Mouse (Mus musculus) hindbrain, embryonic 12.5 days (tissue): Measurements from ENCODE around the gene Myh15. TPM values are rescaled to one million over a fixed set of nuclear protein-coding genes. Genes with fewer than 3 reads are reported as not detected.
"Not testable (repeated sequence)": the region's sequence is repeated elsewhere in the genome, so short reads cannot be mapped to it uniquely, and the experiment has no call there.

Source experiments
- ATAC-seq: fragments of 200-750 bp; cut with Nextera tagmentation; 2 replicates; pipeline ENCODE4 v1.8.0; 2017; ENCODE audit warnings: moderate TSS enrichment; ENCODE audit not compliant: low FRiP score
- H3K27ac ChIP-seq: fragments of 300-500 bp; sonication (generic); 2 replicates; pipeline ENCODE4 v1.5.1; 2016; ENCODE audit warnings: mild to moderate bottlenecking
- H3K27me3 ChIP-seq: fragments of 300-500 bp; sonication (generic); 2 replicates; pipeline ENCODE4 v1.6.1; 2016; ENCODE audit warnings: mild to moderate bottlenecking
- H3K36me3 ChIP-seq: fragments of 300-500 bp; sonication (generic); 2 replicates; pipeline ENCODE4 v1.6.1; 2016; ENCODE audit warnings: mild to moderate bottlenecking
- H3K4me1 ChIP-seq: fragments of 300-500 bp; sonication (generic); 2 replicates; pipeline ENCODE4 v1.6.1; 2016
- H3K4me2 ChIP-seq: fragments of 300-500 bp; sonication (generic); replicated peaks from 2 replicates; pipeline ENCODE4 v1.6.1; 2016; ENCODE audit warnings: mild to moderate bottlenecking
- H3K4me3 ChIP-seq: fragments of 300-500 bp; sonication (generic); 2 replicates; pipeline ENCODE4 v1.5.1; 2016; ENCODE audit warnings: mild to moderate bottlenecking
- H3K9ac ChIP-seq: fragments of 300-500 bp; sonication (generic); 2 replicates; pipeline ENCODE4 v1.6.1; 2016; ENCODE audit warnings: mild to moderate bottlenecking, moderate library complexity
- H3K9me3 ChIP-seq: fragments of 300-500 bp; sonication (generic); replicated peaks from 2 replicates; pipeline ENCODE4 v1.6.1; 2016; ENCODE audit warnings: mild to moderate bottlenecking
- WGBS: fragments of 180-500 bp; shearing (Covaris S2); methylation state at CpG from one replicate; pipeline ENCODE4 v1.1.7; 2016; 5-methylcytosine and 5-hydroxymethylcytosine counted together
- polyA plus RNA-seq: library from polyadenylated mRNA; unstranded; fragments of >200 nt; fragmentation: Nextera tagmentation; extraction: Ambion mirVana; gene quantifications from 2 replicates; pipeline ENCODE4 v1.2.1, GENCODE M21; 2016

Gene Myh15
- polyA plus RNA-seq, 1 experiment from 2014 or later: not detected

GRCm38 (mm10) chr16:49167325-49167724 lies 110.0 kb downstream of the Myh15 start:
- H3K4me3 ChIP-seq: no peak overlapping the region
- WGBS: 92% methylated on average over 12 of the region's 12 CpGs
- no peaks in the 10 kb centered on the region for H3K9me3 ChIP-seq
- H3K4me1 ChIP-seq: no peaks in the 10 kb centered on the region
- H3K27me3 ChIP-seq: no peaks in the 10 kb centered on the region
- H3K4me2 ChIP-seq: no peak overlapping the region
- no peak overlapping the region for H3K27ac ChIP-seq
- H3K9ac ChIP-seq: no peak overlapping the region
- ATAC-seq: no peak
- no peaks in the 10 kb centered on the region for H3K36me3 ChIP-seq

- Histone ChIP-seq H3K36me3 (no peaks in the 10 kb centered on the region), H3K9ac (no peak overlapping the region), H3K4me3 (no peak overlapping the region), H3K27ac (no peak overlapping the region), H3K4me2 (no peak overlapping the region), H3K4me1 (0 out of 2 replicates have a peak, but pooled peaks cover 2% of the 10 kb centered on the region), H3K27me3 (no peaks in the 10 kb centered on the region), H3K9me3 (no peaks in the 10 kb centered on the region)
- 85% methylated on average over 1 of the region's 1 CpGs for WGBS
- no peak for ATAC-seq
These were observed 117.8 kb downstream of the Myh15 start for GRCm38 (mm10) chr16:49175077-49175476.

GRCm38 (mm10) chr16:49175729-49176395 lies 118.6 kb downstream of the Myh15 start:
- Histone ChIP-seq H3K4me3 (no peak overlapping the region), H3K4me2 (no peak overlapping the region), H3K36me3 (no peaks in the 10 kb centered on the region), H3K9ac (no peak overlapping the region), H3K27me3 (no peaks in the 10 kb centered on the region), H3K27ac (no peak overlapping the region), H3K4me1 (0 out of 2 replicates have a peak, but pooled peaks cover 2% of the 10 kb centered on the region), H3K9me3 (no peaks in the 10 kb centered on the region)
- ATAC-seq: peak; percentile 60
- 69% methylated on average over 8 of the region's 8 CpGs for WGBS

- H3K27me3 ChIP-seq: no peaks in the 10 kb centered on the region
- no peaks in the 10 kb centered on the region for H3K36me3 ChIP-seq
- ATAC-seq: no peak; the same call in 1 of the 2 replicates
- H3K9me3 ChIP-seq: no peaks in the 10 kb centered on the region
- H3K9ac ChIP-seq: no peak overlapping the region
- no peaks in the 10 kb centered on the region for H3K4me1 ChIP-seq
- no peak overlapping the region for H3K4me3 ChIP-seq
- WGBS: 55% methylated on average over 2 of the region's 2 CpGs
- no peak overlapping the region for H3K27ac ChIP-seq
- no peak overlapping the region for H3K4me2 ChIP-seq
These were observed 136.2 kb downstream of the Myh15 start for GRCm38 (mm10) chr16:49193521-49193920.

- H3K4me3 ChIP-seq: no peak overlapping the region
- H3K27ac ChIP-seq: no peak overlapping the region
- ATAC-seq: no peak
- H3K4me2 ChIP-seq: no peak overlapping the region
- no peak overlapping the region for H3K9ac ChIP-seq
- 85% methylated on average over 2 of the region's 2 CpGs for WGBS
- H3K36me3 ChIP-seq: no peaks in the 10 kb centered on the region
- no peaks in the 10 kb centered on the region for H3K9me3 ChIP-seq
- no peaks in the 10 kb centered on the region for H3K27me3 ChIP-seq
- H3K4me1 ChIP-seq: no peaks in the 10 kb centered on the region
These were observed 136.7 kb downstream of the Myh15 start for GRCm38 (mm10) chr16:49193986-49194385.

GRCm38 (mm10) chr16:49196290-49196689 lies 139.0 kb downstream of the Myh15 start:
- H3K4me2 ChIP-seq: no peak overlapping the region
- no peak for ATAC-seq
- WGBS: 64% methylated on average over 3 of the region's 3 CpGs
- H3K4me3 ChIP-seq: no peak overlapping the region
- no peak overlapping the region for H3K9ac ChIP-seq
- no peaks in the 10 kb centered on the region for H3K4me1 ChIP-seq
- no peak overlapping the region for H3K27ac ChIP-seq
- H3K9me3 ChIP-seq: no peaks in the 10 kb centered on the region
- no peaks in the 10 kb centered on the region for H3K27me3 ChIP-seq
- H3K36me3 ChIP-seq: no peaks in the 10 kb centered on the region

GRCm38 (mm10) chr16:49197951-49198350 lies 140.7 kb downstream of the Myh15 start:
- Histone ChIP-seq H3K9ac (no peak overlapping the region), H3K36me3 (no peaks in the 10 kb centered on the region), H3K4me3 (no peak overlapping the region), H3K27me3 (no peaks in the 10 kb centered on the region), H3K4me1 (no peaks in the 10 kb centered on the region), H3K9me3 (no peaks in the 10 kb centered on the region), H3K27ac (no peak overlapping the region), H3K4me2 (no peak overlapping the region)
- no peak for ATAC-seq
- WGBS: 64% methylated on average over 3 of the region's 3 CpGs

- Histone ChIP-seq H3K9ac (no peak overlapping the region), H3K4me2 (no peak overlapping the region), H3K36me3 (no peaks in the 10 kb centered on the region), H3K4me3 (no peak overlapping the region), H3K9me3 (no peaks in the 10 kb centered on the region), H3K27ac (no peak overlapping the region), H3K27me3 (no peaks in the 10 kb centered on the region), H3K4me1 (no peaks in the 10 kb centered on the region)
- WGBS: 80% methylated on average over 8 of the region's 8 CpGs
- ATAC-seq: no peak
These were observed 166.4 kb downstream of the Myh15 start for GRCm38 (mm10) chr16:49223733-49224132.

- not testable (repeated sequence) for H3K27ac ChIP-seq, H3K4me2 ChIP-seq, H3K9me3 ChIP-seq, H3K4me1 ChIP-seq, H3K27me3 ChIP-seq, H3K36me3 ChIP-seq, H3K9ac ChIP-seq, ATAC-seq, H3K4me3 ChIP-seq
- WGBS: 100% methylated on average over 1 of the region's 1 CpGs
These were observed 186.2 kb downstream of the Myh15 start for GRCm38 (mm10) chr16:49243517-49243916.

Other genes starting within 250 kb of the Myh15 start
- gene Retnlb, start 240.6 kb upstream of the Myh15 start, polyA plus RNA-seq: not detected in 2 replicates
- not detected in 2 replicates for gene Retnla, start 214.9 kb upstream of the Myh15 start, polyA plus RNA-seq
- 0.39 TPM in 1 of 2 replicates, not detected in the other for gene Retnlg, start 184.9 kb upstream of the Myh15 start, polyA plus RNA-seq
- 44.9 and 56.1 TPM in 2 replicates for gene Dzip3, start 63.3 kb upstream of the Myh15 start, polyA plus RNA-seq
- 27.2 and 27.9 TPM in 2 replicates for gene Cip2a, start 63.3 kb upstream of the Myh15 start, polyA plus RNA-seq